Mouse (Mus musculus) kidney, adult 2 months (tissue): Measurements from ENCODE around the gene Crtc2. TPM values are rescaled to one million over a fixed set of nuclear protein-coding genes. Genes with fewer than 3 reads are reported as not detected.
"Not testable (repeated sequence)": the region's sequence is repeated elsewhere in the genome, so short reads cannot be mapped to it uniquely, and the experiment has no call there.

ENCODE experiments used
- DNase-seq: peaks from one replicate; pipeline ENCODE4 v3.0.0; 2021
- H3K27ac ChIP-seq: fragments of 200-500 bp; 2 replicates; pipeline ENCODE4 v1.5.1; 2012; ENCODE audit warnings: low read depth, low read length, control low read depth, inconsistent platforms; ENCODE audit not compliant: insufficient read depth
- H3K27me3 ChIP-seq: fragments of 200-500 bp; replicated peaks from 2 replicates; pipeline ENCODE4 v1.6.1; 2012; ENCODE audit warnings: mild to moderate bottlenecking, moderate library complexity, low read length, inconsistent platforms; ENCODE audit not compliant: control insufficient read depth, insufficient read depth
- H3K36me3 ChIP-seq: fragments of 200-500 bp; 2 replicates; pipeline ENCODE4 v1.6.1; 2012; ENCODE audit warnings: mild to moderate bottlenecking, moderate library complexity, low read length, inconsistent platforms; ENCODE audit not compliant: control insufficient read depth, insufficient read depth
- H3K4me1 ChIP-seq: fragments of 200-500 bp; 2 replicates; pipeline ENCODE4 v1.6.1; 2011; ENCODE audit warnings: low read length; ENCODE audit not compliant: control insufficient read depth, insufficient read depth
- H3K4me3 ChIP-seq: fragments of 200-500 bp; 2 replicates; pipeline ENCODE4 v1.5.1; 2011; ENCODE audit warnings: mild to moderate bottlenecking, low read depth, low read length, control low read depth; ENCODE audit not compliant: insufficient read depth
- CTCF ChIP-seq: fragments of 200-500 bp; conservative IDR thresholded peaks from 2 replicates; pipeline ENCODE4 v1.5.1; 2011; ENCODE audit warnings: low read depth, mild to moderate bottlenecking, control low read depth, low read length, moderate library complexity, mixed read lengths; ENCODE audit not compliant: insufficient read depth, insufficient read length
- POLR2A ChIP-seq: fragments of 200-500 bp; IDR thresholded peaks from one replicate; pipeline ENCODE4 v1.6.1; 2011; ENCODE audit warnings: low read depth, low read length, control low read depth
- WGBS: fragments of 180-500 bp; shearing (Covaris S2); methylation state at CpG from one replicate; pipeline ENCODE4 v1.1.7; 2018; 5-methylcytosine and 5-hydroxymethylcytosine counted together
- polyA plus RNA-seq: library from polyadenylated mRNA; depleted of rRNA; stranded (reverse); fragments of >200 nt; gene quantifications from 2 replicates; pipeline ENCODE4 v1.2.3, GENCODE M21; 2012

Gene Crtc2
- polyA plus RNA-seq, 1 experiment: 57.6 TPM

- 98% methylated on average over 7 of the region's 7 CpGs for WGBS
- no peaks in the 10 kb centered on the region for H3K27me3 ChIP-seq
- no peaks in the 10 kb centered on the region for H3K36me3 ChIP-seq
- no peaks in the 10 kb centered on the region for H3K4me1 ChIP-seq
- DNase-seq: no peak
- no peak overlapping the region for H3K4me3 ChIP-seq
- no peak overlapping the region for H3K27ac ChIP-seq
- no peak for TF ChIP-seq POLR2A
- TF ChIP-seq CTCF: no peak
Observed at GRCm38 (mm10) chr3:90279743-90280142, 25.8 kb downstream of the Crtc2 start.

GRCm38 (mm10) chr3:90280708-90281107 lies 26.7 kb downstream of the Crtc2 start:
- Histone ChIP-seq H3K4me1 (no peaks in the 10 kb centered on the region), H3K27me3 (no peaks in the 10 kb centered on the region), H3K4me3 (no peak overlapping the region), H3K36me3 (no peaks in the 10 kb centered on the region), H3K27ac (no peak overlapping the region)
- no peak for TF ChIP-seq POLR2A
- TF ChIP-seq CTCF: no peak
- DNase-seq: no peak
- WGBS: 94% methylated on average over 9 of the region's 9 CpGs

- Histone ChIP-seq H3K36me3 (no peaks in the 10 kb centered on the region), H3K27me3 (no peaks in the 10 kb centered on the region), H3K4me3 (no peak overlapping the region), H3K4me1 (no peaks in the 10 kb centered on the region), H3K27ac (no peak overlapping the region)
- 95% methylated on average over 2 of the region's 2 CpGs for WGBS
- DNase-seq: no peak
- TF ChIP-seq POLR2A (no peak), CTCF (no peak)
Observed at GRCm38 (mm10) chr3:90284150-90284549, 30.2 kb downstream of the Crtc2 start.

GRCm38 (mm10) chr3:90289403-90289802 lies 35.4 kb downstream of the Crtc2 start:
- not testable (repeated sequence) for H3K27me3 ChIP-seq, H3K4me1 ChIP-seq, DNase-seq, H3K36me3 ChIP-seq, H3K27ac ChIP-seq, H3K4me3 ChIP-seq
- WGBS: 58% methylated on average over 3 of the region's 3 CpGs

GRCm38 (mm10) chr3:90290602-90291001 lies 36.6 kb downstream of the Crtc2 start:
- WGBS: 78% methylated on average over 1 of the region's 1 CpGs
- Histone ChIP-seq H3K4me3 (no peak overlapping the region), H3K4me1 (peaks cover 5% of the 10 kb centered on the region; the same call in 1 of the 2 replicates), H3K27me3 (no peaks in the 10 kb centered on the region), H3K27ac (no peak overlapping the region), H3K36me3 (no peaks in the 10 kb centered on the region)
- DNase-seq: peak; percentile 41
- no peak for TF ChIP-seq POLR2A
- TF ChIP-seq CTCF: peak; percentile 54

GRCm38 (mm10) chr3:90291982-90292344 lies 38.0 kb downstream of the Crtc2 start:
- 18% methylated on average over 2 of the region's 2 CpGs for WGBS
- peaks cover 5% of the 10 kb centered on the region; the same call in 1 of the 2 replicates for H3K4me1 ChIP-seq
- no peaks in the 10 kb centered on the region for H3K27me3 ChIP-seq
- H3K36me3 ChIP-seq: no peaks in the 10 kb centered on the region
- TF ChIP-seq CTCF: no peak
- TF ChIP-seq POLR2A: no peak
- peak overlapping the region; percentile 96; the same call in 1 of the 2 replicates for H3K27ac ChIP-seq
- peak overlapping the region; percentile 92; the same call in 1 of the 2 replicates for H3K4me3 ChIP-seq
- no peak for DNase-seq

GRCm38 (mm10) chr3:90292345-90293275 lies 38.6 kb downstream of the Crtc2 start, which contains the start of gene Gatad2b:
TSS of gene Gatad2b (plus strand) at chr3:90293178.
- under 1% methylated on average over 47 of the region's 47 CpGs for WGBS
- Histone ChIP-seq H3K36me3 (no peaks in the 10 kb centered on the region), H3K27ac (peak within 1 kb of the TSS; percentile 96), H3K4me1 (peaks cover 5% of the 10 kb centered on the region; the same call in 1 of the 2 replicates), H3K27me3 (no peaks in the 10 kb centered on the region), H3K4me3 (peak within 1 kb of the TSS; percentile 99)
- no peak for TF ChIP-seq CTCF
- peak; percentile 7 for TF ChIP-seq POLR2A
- peak; percentile 100 for DNase-seq
